Mouse (Mus musculus): ENCODE measurements around the gene Uck2. TPM values are rescaled to one million over a fixed set of nuclear protein-coding genes. Genes with fewer than 3 reads are reported as not detected.

Gene Uck2
- polyA plus RNA-seq, 1 experiment from 2014 or later = 103 TPM

DNA sequence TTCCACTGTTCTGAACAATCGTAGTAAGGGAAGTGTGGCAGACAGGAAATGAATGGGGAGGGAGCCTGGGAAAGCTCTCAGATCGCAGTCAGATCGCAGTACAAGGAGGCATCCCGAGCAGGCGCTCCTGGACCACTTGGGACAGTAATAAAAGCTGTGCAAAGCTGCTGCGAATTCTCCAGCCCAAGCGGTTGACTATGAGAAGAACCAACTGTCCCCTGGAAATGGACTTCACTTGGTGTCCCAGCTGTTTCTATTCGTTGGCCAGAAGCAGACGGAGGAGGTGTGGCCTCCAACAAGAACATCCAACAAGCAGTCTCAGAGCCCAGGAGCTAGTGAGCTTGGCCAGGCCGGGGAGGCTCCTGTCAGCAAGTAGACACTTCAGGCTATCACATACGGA is 7.3 kb upstream of the Uck2 start:
- H3K36me3 ChIP-seq = no peaks in the 10 kb centered on the region
- no peak for ATAC-seq
- H3K4me3 ChIP-seq = no peak overlapping the region
- H3K27me3 ChIP-seq (replicated peaks) = peaks cover 21% of the 10 kb centered on the region
- peaks cover 42% of the 10 kb centered on the region for H3K4me1 ChIP-seq
- WGBS (ENCODE audit: insufficient replicate concordance) = 36% methylated on average over 11 of the region's 11 CpGs
- 0 out of 2 replicates have a peak overlapping the region, but pooled peaks have one; percentile 4 for H3K9ac ChIP-seq
- H3K9me3 ChIP-seq (replicated peaks) = no peaks in the 10 kb centered on the region
- H3K27ac ChIP-seq = no peak overlapping the region
- H3K4me2 ChIP-seq = peak overlapping the region; percentile 34

DNA sequence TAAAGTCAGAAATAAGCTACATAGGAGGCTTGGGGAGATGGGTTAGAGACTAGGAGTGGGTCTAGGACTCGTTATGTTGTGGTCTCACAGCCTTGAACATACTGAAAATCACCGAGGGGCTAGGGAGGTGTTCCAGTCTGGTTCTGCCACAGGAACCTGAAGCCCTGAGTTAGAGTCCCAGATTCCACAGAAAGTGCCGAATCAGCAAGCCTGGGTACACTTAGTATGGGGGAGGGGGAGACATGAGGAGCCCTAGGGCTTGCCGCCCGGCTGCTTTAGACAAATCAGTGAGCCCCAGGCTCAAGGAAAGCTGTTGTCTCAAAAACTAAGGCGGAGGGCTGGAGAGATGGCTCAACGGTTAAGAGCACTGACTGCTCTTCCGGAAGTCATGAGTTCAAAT is 6.5 kb upstream of the Uck2 start:
- H3K4me2 ChIP-seq = no peak overlapping the region
- no peak overlapping the region for H3K27ac ChIP-seq
- WGBS (ENCODE audit: insufficient replicate concordance) = 69% methylated on average over 8 of the region's 8 CpGs
- no peak overlapping the region for H3K9ac ChIP-seq
- no peak for ATAC-seq
- H3K4me3 ChIP-seq = no peak overlapping the region
- H3K9me3 ChIP-seq (replicated peaks) = no peaks in the 10 kb centered on the region
- H3K27me3 ChIP-seq (replicated peaks) = peaks cover 21% of the 10 kb centered on the region
- no peaks in the 10 kb centered on the region for H3K36me3 ChIP-seq
- peaks cover 49% of the 10 kb centered on the region for H3K4me1 ChIP-seq

DNA sequence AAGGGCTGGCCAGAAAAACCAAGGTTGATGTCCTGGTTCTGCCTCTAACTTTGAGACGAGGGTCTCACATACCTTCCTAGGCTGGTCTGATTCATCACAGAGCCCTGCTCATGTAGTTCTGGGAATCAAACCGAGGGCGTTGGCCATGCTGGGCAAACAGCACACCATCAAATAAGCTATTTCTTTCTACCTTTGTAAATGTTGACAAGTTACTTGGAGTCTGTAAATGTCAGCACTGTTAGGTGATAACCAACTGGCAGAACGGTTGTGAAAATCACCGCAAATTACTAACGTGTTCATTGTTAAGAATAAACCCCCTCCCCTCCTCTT is 5.1 kb upstream of the Uck2 start:
- 36% methylated on average over 6 of the region's 6 CpGs for WGBS (ENCODE audit: insufficient replicate concordance)
- Histone ChIP-seq H3K4me2 (peak overlapping the region; percentile 61; the same call in 1 of the 2 replicates), H3K9ac (no peak overlapping the region), H3K9me3 (replicated peaks) (no peaks in the 10 kb centered on the region), H3K36me3 (no peaks in the 10 kb centered on the region), H3K4me1 (peaks cover 54% of the 10 kb centered on the region), H3K4me3 (no peak overlapping the region), H3K27ac (0 out of 2 replicates have a peak overlapping the region, but pooled peaks have one; percentile 90), H3K27me3 (replicated peaks) (peaks cover 28% of the 10 kb centered on the region)
- ATAC-seq = no peak

DNA sequence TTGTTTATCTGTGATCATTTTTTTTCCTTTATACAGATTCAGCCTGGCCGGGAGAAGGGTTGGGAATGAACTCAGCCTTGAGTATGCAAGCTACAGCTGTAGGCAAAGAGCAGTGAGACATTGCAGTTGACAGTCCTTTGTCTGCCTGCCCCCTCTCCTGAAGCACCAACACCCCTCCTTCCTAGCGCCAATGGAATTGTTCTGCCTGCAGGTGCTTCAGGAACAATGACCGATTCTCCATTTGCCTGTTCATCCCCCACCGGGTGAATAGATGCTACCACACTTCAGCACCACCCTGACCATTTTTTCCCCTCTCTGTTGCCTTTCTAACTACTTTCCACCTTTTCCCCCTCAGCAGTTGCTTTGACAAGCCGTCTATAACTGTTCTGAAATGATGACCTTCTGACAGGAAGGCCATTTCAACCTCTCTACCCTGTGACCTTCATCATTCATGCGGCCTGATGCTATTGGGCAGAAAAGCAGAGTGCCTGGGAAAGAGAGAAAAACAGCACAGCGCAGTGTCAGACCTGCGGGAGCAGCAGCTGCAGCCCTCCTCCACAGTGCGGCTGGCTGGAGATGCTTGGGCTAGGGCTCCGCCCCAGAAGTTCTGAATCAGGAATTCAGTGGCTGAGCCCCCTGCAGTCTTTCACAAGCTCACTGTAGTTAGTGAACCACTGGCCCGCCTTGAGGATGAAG is 4.6 kb upstream of the Uck2 start:
- peak overlapping the region; percentile 90 for H3K27ac ChIP-seq
- 22% methylated on average over 11 of the region's 11 CpGs for WGBS (ENCODE audit: insufficient replicate concordance)
- ATAC-seq = no peak
- H3K36me3 ChIP-seq = no peaks in the 10 kb centered on the region
- H3K4me3 ChIP-seq = peak overlapping the region; percentile 15; the same call in 1 of the 2 replicates
- peaks cover 28% of the 10 kb centered on the region for H3K27me3 ChIP-seq (replicated peaks)
- H3K9ac ChIP-seq = no peak overlapping the region
- H3K4me1 ChIP-seq = peaks cover 58% of the 10 kb centered on the region
- H3K4me2 ChIP-seq = peak overlapping the region; percentile 61
- H3K9me3 ChIP-seq (replicated peaks) = no peaks in the 10 kb centered on the region

DNA sequence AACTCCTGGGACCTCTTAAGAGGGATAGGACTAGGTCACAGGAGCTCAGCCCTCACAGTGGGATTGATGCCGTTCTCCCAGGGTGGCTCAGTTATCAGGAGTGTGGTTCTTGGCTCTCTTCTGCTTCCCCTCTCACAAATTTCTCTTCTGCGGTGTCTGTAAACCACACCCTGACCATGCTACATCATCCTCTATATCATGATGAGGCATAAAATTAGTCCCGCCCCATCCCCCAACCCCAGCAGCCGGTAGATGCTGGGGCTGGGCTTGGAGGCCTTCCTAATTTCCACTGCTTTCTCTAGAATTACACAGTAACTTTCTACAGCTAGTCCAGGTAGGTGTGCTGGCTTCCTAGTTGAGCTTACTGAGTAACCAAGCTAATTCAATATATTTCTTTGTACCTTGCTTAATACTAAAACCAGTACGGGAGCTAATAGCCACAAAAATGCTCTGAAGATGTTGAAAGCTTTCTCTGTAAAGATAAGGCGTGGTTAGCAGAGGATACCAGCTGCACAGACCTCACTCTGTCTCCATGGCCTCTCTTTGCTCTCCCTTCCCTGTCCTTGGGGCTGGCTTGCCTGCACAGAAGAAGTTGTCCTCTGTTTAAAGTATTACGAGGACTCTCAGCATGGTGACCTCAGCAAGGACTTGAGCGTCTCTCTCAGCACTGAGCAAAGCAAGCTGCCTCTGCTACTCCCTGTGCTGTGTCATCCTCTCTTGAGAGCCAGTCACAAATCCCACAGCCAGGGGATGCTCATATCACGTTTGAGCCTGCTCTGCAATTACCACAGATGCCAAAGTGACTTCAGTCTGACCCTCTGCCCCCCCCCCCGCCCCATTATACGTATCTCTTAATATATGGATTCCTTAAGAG is 3.8 kb upstream of the Uck2 start:
- Histone ChIP-seq H3K9ac (peak overlapping the region; percentile 47), H3K4me2 (peak overlapping the region; percentile 61), H3K27ac (peak overlapping the region; percentile 90), H3K4me3 (peak overlapping the region; percentile 15), H3K36me3 (no peaks in the 10 kb centered on the region), H3K4me1 (peaks cover 55% of the 10 kb centered on the region), H3K9me3 (replicated peaks) (no peaks in the 10 kb centered on the region), H3K27me3 (replicated peaks) (peaks cover 28% of the 10 kb centered on the region)
- 10% methylated on average over 11 of the region's 11 CpGs for WGBS (ENCODE audit: insufficient replicate concordance)
- peak; percentile 85 for ATAC-seq

DNA sequence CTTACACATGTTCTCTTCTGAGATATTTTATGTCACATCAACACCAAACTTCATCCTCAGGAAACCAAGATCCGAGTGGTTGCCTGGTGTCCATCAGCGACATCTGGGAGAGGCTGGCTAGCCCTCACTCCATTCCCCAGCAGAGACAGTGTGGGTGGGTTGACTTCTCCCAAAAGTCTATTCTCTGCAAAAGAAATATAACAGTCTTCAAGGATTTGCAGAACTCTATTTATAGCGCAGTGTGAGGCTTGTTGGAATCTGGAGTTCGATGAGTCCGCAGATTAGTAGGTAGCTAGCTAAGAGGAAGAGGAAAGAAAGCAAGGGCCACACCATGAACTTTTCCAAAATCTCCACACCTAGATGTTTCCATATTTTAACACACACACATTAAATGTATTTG is 2.0 kb upstream of the Uck2 start:
- Histone ChIP-seq H3K9ac (no peak overlapping the region), H3K9me3 (replicated peaks) (no peaks in the 10 kb centered on the region), H3K4me3 (no peak overlapping the region), H3K36me3 (no peaks in the 10 kb centered on the region), H3K27ac (no peak overlapping the region), H3K4me2 (no peak overlapping the region), H3K4me1 (peaks cover 63% of the 10 kb centered on the region), H3K27me3 (replicated peaks) (peaks cover 28% of the 10 kb centered on the region)
- ATAC-seq = no peak
- WGBS (ENCODE audit: insufficient replicate concordance) = 69% methylated on average over 5 of the region's 5 CpGs

DNA sequence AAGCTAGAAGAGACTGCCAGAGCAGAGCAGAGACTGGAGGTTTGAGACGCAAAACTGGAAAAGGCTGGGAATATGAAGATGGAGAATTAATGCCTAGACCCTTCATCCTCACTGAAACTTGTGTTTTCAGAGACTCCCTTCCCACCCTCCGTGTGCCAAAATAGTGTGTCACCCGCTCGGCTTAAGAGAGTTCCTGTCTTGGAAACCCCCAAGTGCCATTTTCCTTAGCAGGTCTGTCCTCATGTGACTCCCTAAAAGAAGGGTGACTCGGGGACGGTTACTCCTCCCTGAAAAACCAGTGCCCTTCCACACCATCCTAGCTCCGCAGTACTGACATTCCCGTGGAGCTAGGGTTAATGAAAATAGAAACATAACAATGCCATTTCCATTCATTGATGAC is 236 bp upstream of the Uck2 start:
- H3K36me3 ChIP-seq = peaks cover 2% of the 10 kb centered on the region
- ATAC-seq = no peak
- H3K9me3 ChIP-seq (replicated peaks) = no peaks in the 10 kb centered on the region
- peaks cover 18% of the 10 kb centered on the region for H3K27me3 ChIP-seq (replicated peaks)
- peak overlapping the region; percentile 79 for H3K4me3 ChIP-seq
- H3K27ac ChIP-seq = no peak overlapping the region
- peaks cover 79% of the 10 kb centered on the region for H3K4me1 ChIP-seq
- 3% methylated on average over 8 of the region's 8 CpGs for WGBS (ENCODE audit: insufficient replicate concordance)
- peak overlapping the region; percentile 83 for H3K9ac ChIP-seq
- H3K4me2 ChIP-seq = peak overlapping the region; percentile 86

DNA sequence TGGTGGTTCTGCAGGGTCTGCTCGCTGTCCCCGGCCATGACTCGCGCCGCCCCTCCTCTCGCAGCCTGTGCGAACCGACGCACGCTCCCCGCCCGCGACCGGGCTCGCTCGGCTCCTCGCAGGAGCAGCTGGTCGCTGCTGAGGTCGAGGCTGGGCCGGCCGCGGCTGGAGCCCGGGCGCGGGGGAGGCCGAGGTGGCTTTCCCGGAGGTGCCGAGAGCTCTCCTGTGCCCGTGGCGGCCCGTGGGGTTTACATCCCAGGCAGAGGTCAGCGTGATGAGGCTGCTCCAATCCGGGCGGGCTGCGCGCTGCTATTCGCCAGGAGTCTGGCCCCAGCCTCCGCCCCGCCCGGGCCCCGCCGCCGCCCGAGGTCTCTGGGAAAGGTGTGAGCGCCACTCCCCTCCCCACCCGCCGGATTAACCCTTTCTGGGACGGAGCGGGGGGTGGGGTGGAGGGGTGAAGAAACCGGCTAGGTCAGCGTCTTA is 242 bp downstream of the Uck2 start:
- Histone ChIP-seq H3K27ac (peak overlapping the region; percentile 87), H3K4me3 (peak overlapping the region; percentile 79), H3K4me1 (peaks cover 79% of the 10 kb centered on the region), H3K27me3 (replicated peaks) (peaks cover 13% of the 10 kb centered on the region), H3K36me3 (peaks cover 7% of the 10 kb centered on the region), H3K9ac (peak overlapping the region; percentile 83), H3K9me3 (replicated peaks) (no peaks in the 10 kb centered on the region), H3K4me2 (peak overlapping the region; percentile 86)
- 0% methylated on average over 50 of the region's 51 CpGs for WGBS (ENCODE audit: insufficient replicate concordance)
- peak; percentile 81 for ATAC-seq

DNA sequence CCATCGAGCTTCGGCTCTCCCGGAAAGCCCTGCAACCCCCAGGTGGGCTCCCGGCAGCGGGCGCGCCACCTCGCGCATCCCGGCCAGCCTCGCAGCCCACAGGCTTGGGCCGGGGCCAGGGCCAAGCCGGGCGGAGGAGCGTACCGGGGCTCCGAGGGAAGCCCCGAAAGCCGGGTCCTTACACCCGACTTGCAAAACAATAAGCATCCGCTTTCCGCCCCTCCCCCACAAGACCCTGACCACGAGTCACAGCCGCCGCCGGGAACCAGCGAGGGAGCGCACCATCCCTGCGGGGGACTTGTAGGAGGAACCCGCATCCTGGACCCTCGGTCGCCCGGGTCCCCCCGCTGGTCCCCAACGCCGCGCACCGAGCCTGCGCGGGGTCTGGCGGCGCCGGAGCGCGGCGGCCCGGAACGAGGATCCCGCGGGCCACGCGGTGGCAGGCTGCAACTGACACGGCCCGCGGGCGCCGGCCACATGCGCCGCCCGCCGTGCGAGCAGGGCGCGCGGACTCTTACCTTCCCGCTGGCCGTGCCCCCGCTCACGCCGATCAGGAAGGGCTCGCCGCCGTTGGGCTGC is 773 bp downstream of the Uck2 start:
- Histone ChIP-seq H3K4me3 (peak overlapping the region; percentile 79), H3K4me2 (peak overlapping the region; percentile 86), H3K4me1 (peaks cover 77% of the 10 kb centered on the region), H3K27ac (peak overlapping the region; percentile 87), H3K27me3 (replicated peaks) (peaks cover 8% of the 10 kb centered on the region), H3K9ac (peak overlapping the region; percentile 83), H3K9me3 (replicated peaks) (no peaks in the 10 kb centered on the region), H3K36me3 (peaks cover 9% of the 10 kb centered on the region)
- under 1% methylated on average over 70 of the region's 73 CpGs for WGBS (ENCODE audit: insufficient replicate concordance)
- ATAC-seq = peak; percentile 40

DNA sequence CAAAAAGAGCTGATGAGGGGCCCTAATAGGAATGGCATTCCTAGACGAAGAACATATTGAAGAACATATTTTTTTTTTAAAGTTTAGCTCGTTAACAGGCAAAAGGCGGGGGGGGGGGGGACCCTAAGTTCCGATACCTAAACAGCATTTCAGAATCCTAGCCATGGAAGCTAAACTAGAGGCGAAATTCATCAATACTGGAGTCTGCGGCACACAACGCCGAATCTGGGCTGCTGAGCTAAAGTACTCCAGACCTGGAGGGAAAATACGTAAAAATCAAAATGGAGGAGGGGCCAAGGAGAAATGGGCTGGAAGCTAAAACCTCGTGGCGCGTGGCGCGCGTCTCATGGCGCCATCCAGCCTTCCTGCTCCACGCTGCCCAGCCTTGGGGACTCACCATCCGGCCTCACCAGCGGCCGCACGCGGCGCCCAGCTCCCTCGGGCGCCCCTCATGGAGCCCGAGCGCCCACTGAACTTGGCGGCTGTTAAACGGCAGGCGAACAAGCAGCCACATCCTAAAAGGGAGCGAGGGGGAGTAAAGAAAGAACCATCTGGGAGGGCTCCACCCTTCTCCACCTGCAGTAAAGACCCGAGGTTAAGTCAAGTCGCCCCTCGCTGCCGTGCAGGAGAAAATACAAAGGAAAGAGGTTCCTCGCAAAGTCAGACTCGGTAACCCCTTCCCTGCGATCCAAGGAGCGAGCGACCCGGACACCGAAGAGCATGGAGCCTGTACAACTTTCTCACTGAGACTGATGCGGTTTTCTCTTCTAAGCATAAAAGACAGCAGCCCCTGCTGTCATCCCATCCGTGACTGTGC is 1.5 kb downstream of the Uck2 start:
- H3K27ac ChIP-seq = peak overlapping the region; percentile 87
- peak; percentile 6; the same call in 1 of the 2 replicates for ATAC-seq
- H3K9ac ChIP-seq = peak overlapping the region; percentile 83
- H3K4me1 ChIP-seq = peaks cover 77% of the 10 kb centered on the region
- H3K9me3 ChIP-seq (replicated peaks) = no peaks in the 10 kb centered on the region
- WGBS (ENCODE audit: insufficient replicate concordance) = under 1% methylated on average over 44 of the region's 44 CpGs
- peak overlapping the region; percentile 79 for H3K4me3 ChIP-seq
- H3K4me2 ChIP-seq = peak overlapping the region; percentile 86
- peaks cover 7% of the 10 kb centered on the region; the same call in 1 of the 2 replicates for H3K27me3 ChIP-seq (replicated peaks)
- peaks cover 16% of the 10 kb centered on the region for H3K36me3 ChIP-seq

DNA sequence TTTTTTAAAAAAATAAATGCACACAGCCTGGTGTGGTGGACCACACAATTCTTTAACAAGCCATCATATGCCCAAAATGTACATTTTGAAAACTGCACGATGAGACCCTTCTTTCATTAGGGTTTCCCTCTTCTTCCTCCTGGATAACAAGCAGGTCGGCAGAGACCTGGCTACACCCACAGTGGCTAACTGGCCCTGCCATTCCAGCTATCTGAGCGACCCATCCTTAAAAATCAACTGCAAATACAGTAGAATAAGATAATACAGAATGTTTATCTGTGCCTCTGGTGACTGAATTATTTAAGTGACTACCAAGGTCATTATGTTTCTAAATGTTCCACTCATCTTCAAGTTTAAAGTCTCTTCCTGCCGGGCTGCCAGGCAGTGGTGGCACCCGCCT is 2.4 kb downstream of the Uck2 start:
- Histone ChIP-seq H3K4me2 (peak overlapping the region; percentile 86), H3K4me3 (peak overlapping the region; percentile 79), H3K4me1 (peaks cover 70% of the 10 kb centered on the region), H3K9me3 (replicated peaks) (no peaks in the 10 kb centered on the region), H3K9ac (peak overlapping the region; percentile 83), H3K36me3 (peaks cover 17% of the 10 kb centered on the region), H3K27ac (peak overlapping the region; percentile 87), H3K27me3 (replicated peaks) (peaks cover 7% of the 10 kb centered on the region; the same call in 1 of the 2 replicates)
- 8% methylated on average over 5 of the region's 5 CpGs for WGBS (ENCODE audit: insufficient replicate concordance)
- ATAC-seq = no peak

Measured in liver, embryonic 12.5 days (tissue).